Mouse (Mus musculus) lung, adult 2 months (tissue): ENCODE measurements around the gene Mettl23. TPM values are rescaled to one million over a fixed set of nuclear protein-coding genes. Genes with fewer than 3 reads are reported as not detected.
"Not testable (repeated sequence)": the region's sequence is repeated elsewhere in the genome, so short reads cannot be mapped to it uniquely, and the experiment has no call there.

Experiments used
- DNase-seq: peaks from one replicate; pipeline ENCODE4 v3.0.0; 2022
- H3K4me1 ChIP-seq: fragments of 200-500 bp; 2 replicates; pipeline ENCODE4 v1.6.1; 2011; ENCODE audit warnings: low read length; ENCODE audit not compliant: control insufficient read depth, insufficient read depth
- H3K4me3 ChIP-seq: fragments of 200-500 bp; replicated peaks from 2 replicates; pipeline ENCODE3; 2011; ENCODE audit warnings: low read depth, mild to moderate bottlenecking, control low read depth, low read length; ENCODE audit errors: extremely low read depth
- CTCF ChIP-seq: fragments of 200-500 bp; IDR thresholded peaks from 2 replicates; pipeline ENCODE4 v1.5.1; 2011; ENCODE audit warnings: mild to moderate bottlenecking, low read length, control low read depth; ENCODE audit not compliant: insufficient read depth
- POLR2A ChIP-seq: fragments of 200-500 bp; IDR thresholded peaks from 2 replicates; pipeline ENCODE4 v1.6.1; 2011; ENCODE audit warnings: low read depth, mild to moderate bottlenecking, control low read depth, low read length, borderline replicate concordance; ENCODE audit errors: extremely low read depth
- WGBS: fragments of 180-500 bp; shearing (Covaris S2); methylation state at CpG from one replicate; pipeline ENCODE4 v1.1.7; 2018; 5-methylcytosine and 5-hydroxymethylcytosine counted together
- polyA plus RNA-seq: library from polyadenylated mRNA; depleted of rRNA; stranded (reverse); fragments of >200 nt; gene quantifications from 2 replicates; pipeline ENCODE4 v1.2.3, GENCODE M21; 2012; rRNA removed

The Mettl23 gene
- polyA plus RNA-seq, 1 experiment = 26.2 TPM

GRCm38 (mm10) chr11:116899247-116899646 lies 56.2 kb downstream of the Mettl23 start:
- DNase-seq = no peak
- no peak overlapping the region for H3K4me3 ChIP-seq
- TF ChIP-seq POLR2A (no peak), CTCF (no peak)
- no peaks in the 10 kb centered on the region for H3K4me1 ChIP-seq
- WGBS = 88% methylated on average over 12 of the region's 12 CpGs

GRCm38 (mm10) chr11:116902588-116902987 lies 59.5 kb downstream of the Mettl23 start:
- not testable (repeated sequence) for H3K4me3 ChIP-seq, DNase-seq, H3K4me1 ChIP-seq
- 85% methylated on average over 10 of the region's 10 CpGs for WGBS

Other genes starting within 250 kb of the Mettl23 start
- 82.2 and 87.8 TPM in 2 replicates for gene Rhbdf2, start 216.3 kb upstream of the Mettl23 start, polyA plus RNA-seq
- gene Prcd, start 189.7 kb upstream of the Mettl23 start, polyA plus RNA-seq = 2.8 and 5.6 TPM in 2 replicates
- 33.6 and 41.2 TPM in 2 replicates for gene Cygb, start 189.0 kb upstream of the Mettl23 start, polyA plus RNA-seq
- 0.26 and 0.28 TPM in 2 replicates for gene St6galnac1, start 67.8 kb upstream of the Mettl23 start, polyA plus RNA-seq
- gene Mxra7, start 15.2 kb upstream of the Mettl23 start, polyA plus RNA-seq = 70.1 and 172 TPM in 2 replicates
- gene Jmjd6, start 171 bp downstream of the Mettl23 start, polyA plus RNA-seq = 23.8 and 26.8 TPM in 2 replicates
- 22.3 and 22.5 TPM in 2 replicates for gene Mfsd11, start 9.2 kb downstream of the Mettl23 start, polyA plus RNA-seq
- gene Srsf2, start 9.8 kb downstream of the Mettl23 start, polyA plus RNA-seq = 448 and 676 TPM in 2 replicates
- gene Mgat5b, start 75.6 kb downstream of the Mettl23 start, polyA plus RNA-seq = 0.13 and 0.43 TPM in 2 replicates